Mouse (Mus musculus): ENCODE results near the gene Gm21783.
"Not testable (repeated sequence)": the region's sequence is repeated elsewhere in the genome, so short reads cannot be mapped to it uniquely, and the experiment has no call there.

The Gm21783 gene

DNA sequence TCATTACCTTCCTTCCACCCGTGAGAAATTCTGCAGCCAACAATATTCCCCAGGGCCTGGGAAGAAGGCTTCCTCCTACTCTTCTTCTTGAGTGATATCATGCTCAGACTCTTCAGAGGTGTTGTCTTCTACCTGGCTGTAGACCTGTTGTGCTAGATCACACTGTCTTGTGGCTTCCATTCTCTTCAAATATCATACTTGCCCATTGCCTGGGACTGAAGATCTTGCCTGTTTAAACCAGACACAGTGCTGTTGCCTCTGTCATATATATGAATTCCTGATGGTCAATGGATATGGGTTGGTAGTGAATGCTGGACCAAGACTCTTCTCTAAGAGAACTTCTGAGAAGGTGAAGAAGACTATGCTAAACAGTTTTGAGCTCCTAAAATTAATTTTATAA, at the start of gene Gm21783:
Gene Gm21783 (minus strand): TSS at position 101 of the 400 bp plus-strand sequence.
- DNase-seq (ENCODE audit: low spot score in 2 of 2): not testable (repeated sequence)
